Mouse (Mus musculus) retina, postnatal 7 days (tissue): ENCODE results near the gene Krtap4-2.

Source experiments
- DNase-seq: peaks from one replicate; pipeline ENCODE4 v3.0.0-alpha.2; 2012; ENCODE audit warnings: low read depth, low spot score

Gene Krtap4-2

GRCm38 (mm10) chr11:99590981-99591380 is 43.9 kb downstream of the Krtap4-2 start, which contains the start of gene Krtap1-3:
Krtap1-3 (minus strand) TSS chr11:99591339.
- DNase-seq = no peak

- no peak for DNase-seq
Measured at GRCm38 (mm10) chr11:99585096-99585495, 49.8 kb downstream of the Krtap4-2 start.
